Mouse (Mus musculus): Measurements from ENCODE around the gene Chst7.

DNA sequence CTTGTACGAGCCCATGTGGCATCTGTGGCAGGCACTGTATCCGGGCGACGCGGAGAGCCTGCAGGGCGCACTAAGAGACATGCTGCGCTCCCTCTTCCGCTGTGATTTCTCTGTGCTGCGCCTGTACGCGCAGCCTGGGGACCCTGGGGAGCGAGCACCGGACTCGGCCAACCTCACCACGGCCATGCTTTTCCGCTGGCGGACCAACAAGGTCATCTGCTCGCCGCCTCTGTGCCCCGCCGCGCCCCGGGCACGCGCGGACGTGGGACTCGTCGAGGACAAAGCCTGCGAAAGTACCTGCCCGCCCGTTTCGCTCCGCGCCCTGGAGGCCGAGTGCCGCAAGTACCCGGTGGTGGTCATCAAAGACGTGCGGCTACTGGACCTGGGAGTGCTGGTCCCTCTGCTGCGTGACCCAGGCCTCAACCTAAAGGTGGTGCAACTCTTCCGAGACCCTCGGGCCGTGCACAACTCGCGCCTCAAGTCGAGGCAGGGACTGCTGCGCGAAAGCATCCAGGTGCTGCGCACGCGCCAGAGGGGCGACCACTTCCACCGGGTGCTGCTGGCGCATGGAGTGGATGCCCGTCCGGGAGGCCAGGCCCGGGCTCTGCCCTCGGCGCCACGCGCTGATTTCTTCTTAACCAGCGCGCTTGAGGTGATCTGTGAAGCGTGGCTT lies 872 bp downstream of the Chst7 start:
- no peak for TF ChIP-seq CTCF (IDR thresholded peaks at IDR 0.05; ENCODE audit: control insufficient read depth, insufficient read depth, insufficient read length)
- no peak for TF ChIP-seq MAX (IDR thresholded peaks at IDR 0.05)
